Mouse (Mus musculus) adrenal gland, adult 18-20 months (tissue): Measurements from ENCODE around the gene Ostf1. TPM values are rescaled to one million over a fixed set of nuclear protein-coding genes. Genes with fewer than 3 reads are reported as not detected.
A peak's percentile ranks its signal among the peaks of the same experiment; 100 is the strongest.

ENCODE experiments used
- DNase-seq, 2 experiments: peaks; one replicate each; pipeline ENCODE4 v3.0.0; 2021 to 2022; ENCODE audit warnings: low spot score in 2 of 2
- total RNA-seq, 2 experiments: library from RNA; stranded (reverse); gene quantifications; 1 replicate in 1 of 2; 2 replicates in 1 of 2; pipeline ENCODE4 v1.2.3; 2021

Ostf1 gene
- total RNA-seq, 2 experiments from 2014 or later, result 111 to 124 TPM

DNA sequence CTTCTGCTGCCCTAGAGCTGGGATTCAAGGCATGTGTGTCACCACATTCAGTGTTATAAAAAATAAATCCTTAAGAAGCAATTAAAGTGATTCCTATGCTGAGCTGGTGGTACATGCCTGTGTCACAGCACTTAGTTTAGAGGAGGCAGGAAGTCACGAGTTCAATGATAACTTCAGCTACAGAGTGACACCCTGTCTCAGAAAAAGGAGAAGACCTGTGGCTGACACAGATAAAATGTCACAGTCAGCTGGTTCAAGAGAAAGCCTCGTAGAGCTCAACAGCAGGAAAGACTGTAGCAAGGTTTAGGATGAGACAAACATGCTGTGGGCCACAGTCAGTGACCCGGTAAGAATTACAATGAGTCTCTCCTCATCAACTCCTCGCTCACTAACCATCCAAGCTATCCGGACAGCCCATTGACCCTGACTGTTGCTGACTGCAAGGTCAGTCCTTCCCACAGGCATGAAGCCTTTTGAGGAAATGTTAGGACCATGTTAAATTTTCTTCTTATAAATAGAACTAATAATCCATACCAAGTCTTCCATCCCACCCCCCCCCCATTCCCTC is 15.3 kb upstream of the Ostf1 start:
- peak in 1 of 2 experiments; percentile 40 for DNase-seq

GRCm38 (mm10) chr19:18646397-18646796 is 14.8 kb upstream of the Ostf1 start:
- DNase-seq, result no peak

DNA sequence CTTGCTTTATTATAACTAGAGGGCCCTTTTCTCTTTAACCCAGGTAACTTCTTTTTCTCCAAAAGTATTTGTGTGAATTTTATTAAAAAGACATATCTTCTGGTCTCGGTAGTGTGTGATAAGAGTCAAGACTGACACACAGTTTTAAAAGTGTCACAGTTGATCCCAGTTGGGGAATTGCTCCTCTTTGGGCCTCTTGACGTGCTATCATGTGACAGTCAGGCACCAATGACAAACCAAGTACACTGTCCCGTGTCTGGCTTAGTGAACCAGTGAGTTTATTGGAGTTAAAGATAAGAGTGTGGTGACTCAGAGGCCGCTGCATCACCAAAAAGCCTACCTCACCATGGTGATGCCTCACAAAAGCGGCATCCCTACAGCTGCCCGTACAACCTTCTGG is 12.5 kb upstream of the Ostf1 start:
- DNase-seq, result no peak

- DNase-seq, result no peak
Measured at GRCm38 (mm10) chr19:18643411-18643810, 11.8 kb upstream of the Ostf1 start.

- no peak for DNase-seq
Measured at GRCm38 (mm10) chr19:18641001-18641400, 9.4 kb upstream of the Ostf1 start.

DNA sequence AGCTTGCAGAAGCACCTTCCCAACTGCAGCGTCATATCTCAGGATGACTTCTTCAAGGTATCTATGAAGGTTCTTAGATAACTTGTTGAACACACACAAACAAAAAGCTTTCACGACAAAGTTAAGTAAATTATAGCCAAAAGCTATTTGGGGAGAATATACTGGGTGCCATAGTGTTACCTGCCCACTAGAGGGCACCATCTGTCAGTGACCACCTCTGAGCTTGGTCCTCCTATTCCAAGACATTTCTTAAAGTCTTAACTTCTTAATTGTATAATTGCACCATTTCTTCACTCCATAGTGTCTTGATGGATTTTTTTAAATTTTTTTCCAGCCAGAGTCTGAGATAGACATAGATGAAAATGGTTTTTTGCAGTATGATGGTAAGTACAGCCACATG is 7.9 kb upstream of the Ostf1 start:
- no peak for DNase-seq

- DNase-seq, result no peak
Measured at GRCm38 (mm10) chr19:18638949-18639348, 7.3 kb upstream of the Ostf1 start.

- DNase-seq, result no peak
Measured at GRCm38 (mm10) chr19:18637954-18638353, 6.3 kb upstream of the Ostf1 start.

DNA sequence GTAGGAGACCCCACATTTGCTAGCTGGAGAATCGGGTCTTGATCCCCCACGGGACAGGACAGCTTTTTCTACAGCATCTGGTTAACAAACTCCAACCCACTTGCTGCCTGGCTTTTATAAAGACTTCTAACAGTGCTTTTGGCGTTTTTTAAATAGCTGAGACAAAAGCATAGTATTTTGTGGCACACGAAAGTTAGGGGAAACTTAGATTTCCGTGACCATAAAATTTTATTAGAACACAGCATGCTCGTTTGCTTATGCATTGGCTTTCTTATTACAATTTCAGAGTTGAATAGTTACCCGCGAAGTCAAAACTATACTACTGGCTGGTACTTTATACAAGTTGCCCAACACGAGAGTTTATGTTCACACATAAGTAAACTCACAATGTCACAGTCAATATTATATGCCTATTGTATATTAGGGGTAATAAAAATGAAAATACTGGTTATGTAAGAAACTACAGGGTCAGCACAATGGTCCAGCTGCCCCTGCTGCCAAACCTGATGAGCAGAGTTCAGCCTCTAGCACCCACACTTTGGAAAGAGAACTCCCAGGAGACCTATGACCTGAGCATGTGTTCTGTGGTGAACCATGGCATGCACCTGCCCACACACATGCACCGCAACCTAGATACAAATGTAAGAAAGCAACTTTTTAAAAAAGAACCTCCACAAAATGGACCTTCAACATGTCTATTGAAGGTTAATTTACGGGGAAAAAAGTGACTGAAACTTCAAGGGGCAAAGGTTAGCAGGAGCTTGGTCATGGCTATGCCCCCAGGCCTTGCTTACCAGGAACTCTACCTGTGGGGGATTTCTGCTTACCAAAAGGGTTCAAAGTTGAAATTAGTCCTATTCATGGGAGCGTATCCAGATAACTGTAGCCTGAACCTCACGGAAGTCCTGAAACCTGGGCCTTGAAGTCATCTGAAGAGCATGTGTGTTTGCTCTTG is 885 bp upstream of the Ostf1 start:
- DNase-seq, result no peak

DNA sequence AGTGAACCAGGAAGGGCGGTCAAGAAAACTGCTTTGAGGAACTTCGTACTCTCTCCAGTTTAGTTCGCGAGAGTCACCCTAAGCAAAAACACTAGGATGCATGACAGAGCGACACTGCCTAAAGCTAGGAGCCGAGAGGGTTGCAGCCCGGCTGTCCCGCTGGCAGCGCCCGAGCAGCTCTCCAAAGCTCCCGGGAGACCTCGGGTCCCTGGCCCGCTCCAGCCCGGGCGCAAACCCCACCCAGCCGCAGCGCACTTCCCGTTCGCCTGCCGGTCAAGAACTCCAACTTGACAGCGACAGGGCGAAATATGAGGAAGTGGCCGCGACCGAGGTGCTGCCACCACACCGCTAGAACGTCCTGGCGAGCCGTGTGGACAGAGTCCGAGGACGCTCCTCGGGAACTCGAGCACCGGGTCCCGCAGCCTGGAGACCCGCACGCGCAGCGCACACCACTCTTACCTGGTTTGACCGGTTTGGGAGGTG is 421 bp downstream of the Ostf1 start:
- peak; percentile 67 to 70 for DNase-seq

GRCm38 (mm10) chr19:18630221-18631119 is 1.2 kb downstream of the Ostf1 start:
- no peak for DNase-seq

DNA sequence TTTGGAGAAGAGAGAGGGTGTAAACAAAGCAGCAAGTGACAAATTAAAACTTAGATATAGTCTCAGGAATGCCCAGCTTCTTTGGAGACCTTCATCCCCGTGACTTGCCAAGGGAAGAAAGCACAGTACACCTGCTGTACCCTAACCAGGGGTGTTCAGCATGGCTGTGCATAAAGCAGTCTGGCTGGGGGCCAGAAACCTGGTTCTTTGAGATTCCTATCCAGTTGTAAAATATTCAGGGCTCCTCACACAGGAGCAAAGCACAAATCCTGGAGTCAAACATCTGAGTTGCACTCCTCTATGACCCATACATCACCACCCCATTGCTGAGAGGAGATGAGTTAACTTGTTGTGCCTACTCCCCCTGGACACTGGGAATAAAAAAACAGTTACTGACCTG is 2.0 kb downstream of the Ostf1 start:
- DNase-seq, result no peak

DNA sequence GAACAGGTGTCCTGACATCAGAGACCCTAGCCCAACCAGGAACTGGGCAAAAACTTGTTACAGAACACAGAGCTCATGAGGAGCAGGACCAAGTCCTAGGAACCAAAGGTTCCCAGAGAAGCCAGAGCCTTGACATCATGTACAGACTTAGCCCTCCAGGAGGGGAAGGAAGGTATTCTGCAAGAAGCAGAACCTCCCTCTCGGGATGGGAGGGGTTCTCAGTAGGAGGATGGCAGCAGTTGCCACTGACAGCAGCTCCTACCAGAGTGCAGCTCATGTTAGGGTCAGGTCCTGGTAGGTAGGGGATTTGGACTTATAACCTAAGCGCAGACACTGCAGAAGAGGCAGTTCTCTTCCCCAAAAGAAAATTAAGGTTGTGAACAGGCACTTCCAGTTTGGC is 7.7 kb downstream of the Ostf1 start:
- DNase-seq, result no peak

DNA sequence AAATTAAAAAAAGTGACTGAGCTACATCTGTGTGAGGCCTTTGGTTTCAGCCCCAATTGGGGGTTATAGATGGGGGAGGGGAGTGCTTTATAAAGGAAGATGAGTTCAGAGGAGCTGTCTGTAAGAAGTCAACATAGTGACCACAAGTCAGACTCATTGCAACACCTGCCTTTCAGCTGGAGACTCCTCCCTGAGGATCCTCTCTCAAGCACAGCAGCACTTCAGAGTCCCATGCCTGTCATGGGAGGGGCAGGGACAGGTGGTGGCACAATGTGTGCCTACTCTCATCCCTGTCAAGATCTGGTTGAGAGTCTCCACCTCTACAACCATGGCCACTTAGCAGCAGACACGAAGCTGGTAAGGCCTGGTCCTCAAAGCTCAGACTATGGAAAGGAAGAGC is 11.9 kb downstream of the Ostf1 start:
- DNase-seq, result no peak

GRCm38 (mm10) chr19:18619060-18619459 is 12.6 kb downstream of the Ostf1 start:
- no peak for DNase-seq

- no peak for DNase-seq
Measured at GRCm38 (mm10) chr19:18617504-18617903, 14.1 kb downstream of the Ostf1 start.

GRCm38 (mm10) chr19:18615680-18616240 is 15.9 kb downstream of the Ostf1 start:
- DNase-seq, result no peak

- DNase-seq, result no peak
Measured at GRCm38 (mm10) chr19:18614337-18614736, 17.3 kb downstream of the Ostf1 start.

DNA sequence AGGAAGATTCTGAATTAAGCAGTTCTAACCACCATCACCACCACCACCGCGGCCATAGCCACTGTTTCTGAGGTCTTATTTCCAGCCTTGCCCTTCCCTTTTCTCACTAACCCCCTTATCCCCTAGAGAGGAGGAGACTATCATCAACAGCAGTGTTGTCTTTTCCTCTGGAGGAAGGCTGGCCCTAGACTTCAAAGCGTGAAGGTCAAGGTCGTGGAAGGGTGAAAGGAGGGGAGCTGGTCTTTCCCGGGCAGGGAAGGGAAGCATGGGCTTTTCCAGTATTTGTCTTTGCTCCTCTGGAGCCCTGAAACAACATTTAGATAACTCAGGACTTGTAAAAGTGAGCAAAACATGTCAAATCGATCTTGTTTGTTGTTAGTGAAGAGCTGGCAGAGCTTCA is 22.6 kb downstream of the Ostf1 start:
- DNase-seq, result no peak

DNA sequence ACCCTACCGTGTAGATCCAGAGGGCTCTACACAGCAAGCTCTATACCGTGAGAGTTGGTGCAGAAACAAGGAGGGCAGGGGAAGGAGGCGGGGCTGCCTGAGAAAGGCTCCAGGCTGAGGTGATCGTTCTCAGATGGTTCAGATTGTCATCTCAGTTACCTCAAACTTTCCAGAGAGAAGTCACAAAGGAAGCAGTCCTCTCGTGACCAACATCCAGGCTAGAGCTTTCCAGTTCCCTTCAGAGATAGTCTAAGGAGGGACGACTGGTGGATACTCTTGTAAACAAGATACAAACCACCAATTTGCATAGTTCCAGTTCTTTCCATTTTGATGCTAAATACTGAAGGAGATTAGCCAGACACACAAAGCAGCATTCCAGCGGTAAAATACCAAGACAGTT is 23.7 kb downstream of the Ostf1 start:
- no peak for DNase-seq

DNA sequence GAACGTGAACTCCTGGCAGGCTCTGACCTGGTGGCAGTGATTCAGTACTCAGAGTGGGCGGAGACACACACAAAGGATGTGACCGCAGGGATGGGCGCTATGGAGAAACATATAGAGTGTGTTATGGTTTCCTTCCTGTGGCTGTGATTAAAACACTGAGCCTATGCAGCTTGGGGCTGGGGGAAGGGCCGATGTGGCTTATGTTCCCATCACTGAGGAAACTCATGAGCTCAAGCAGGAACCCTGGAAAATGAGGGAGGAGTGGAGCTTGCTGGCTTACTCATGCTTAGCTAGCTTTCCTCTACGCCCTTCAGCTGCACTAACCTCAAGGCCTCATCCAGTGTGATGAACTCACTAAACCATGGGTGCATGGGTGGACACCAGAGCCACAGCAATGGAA is 28.6 kb downstream of the Ostf1 start:
- DNase-seq, result no peak
